Mouse (Mus musculus) hindbrain, embryonic 15.5 days (tissue): ENCODE measurements around the gene Plxnb2. TPM values are rescaled to one million over a fixed set of nuclear protein-coding genes. Genes with fewer than 3 reads are reported as not detected.
A peak's percentile ranks its signal among the peaks of the same experiment; 100 is the strongest.

Experiments
- ATAC-seq: fragments of 200-750 bp; cut with Nextera tagmentation; 2 replicates; pipeline ENCODE4 v1.8.0; 2017; ENCODE audit warnings: low read depth, moderate number of reproducible peaks, moderate TSS enrichment; ENCODE audit not compliant: low FRiP score
- H3K27ac ChIP-seq: fragments of 300-500 bp; sonication (generic); replicated peaks from 2 replicates; pipeline ENCODE4 v1.5.1; 2015; ENCODE audit warnings: mild to moderate bottlenecking, inconsistent platforms
- H3K27me3 ChIP-seq: fragments of 300-500 bp; sonication (generic); 2 replicates; pipeline ENCODE4 v1.6.1; 2015; ENCODE audit warnings: control low read depth, inconsistent platforms
- H3K36me3 ChIP-seq: fragments of 300-500 bp; sonication (generic); 2 replicates; pipeline ENCODE4 v1.6.1; 2015; ENCODE audit warnings: control low read depth, inconsistent platforms
- H3K4me1 ChIP-seq: fragments of 300-500 bp; sonication (generic); replicated peaks from 2 replicates; pipeline ENCODE4 v1.6.1; 2015; ENCODE audit warnings: control low read depth, inconsistent platforms
- H3K4me2 ChIP-seq: fragments of 300-500 bp; sonication (generic); 2 replicates; pipeline ENCODE4 v1.6.1; 2015; ENCODE audit warnings: moderate library complexity, mild to moderate bottlenecking, inconsistent platforms
- H3K4me3 ChIP-seq: fragments of 300-500 bp; sonication (generic); 2 replicates; pipeline ENCODE4 v1.5.1; 2015; ENCODE audit warnings: mild to moderate bottlenecking, inconsistent platforms
- H3K9ac ChIP-seq: fragments of 300-500 bp; sonication (generic); 2 replicates; pipeline ENCODE4 v1.6.1; 2015; ENCODE audit warnings: inconsistent platforms
- H3K9me3 ChIP-seq: fragments of 300-500 bp; sonication (generic); 2 replicates; pipeline ENCODE4 v1.6.1; 2016; ENCODE audit warnings: control low read depth, inconsistent platforms
- WGBS: fragments of 180-500 bp; shearing (Covaris S2); methylation state at CpG from one replicate; pipeline ENCODE4 v1.1.7; 2015; 5-methylcytosine and 5-hydroxymethylcytosine counted together
- polyA plus RNA-seq: library from polyadenylated mRNA; unstranded; fragments of >200 nt; fragmentation: Nextera tagmentation; extraction: Ambion mirVana; gene quantifications from 2 replicates; pipeline ENCODE4 v1.2.1, GENCODE M21; 2015

The Plxnb2 gene
- polyA plus RNA-seq, 1 experiment from 2014 or later, result 105 TPM

DNA sequence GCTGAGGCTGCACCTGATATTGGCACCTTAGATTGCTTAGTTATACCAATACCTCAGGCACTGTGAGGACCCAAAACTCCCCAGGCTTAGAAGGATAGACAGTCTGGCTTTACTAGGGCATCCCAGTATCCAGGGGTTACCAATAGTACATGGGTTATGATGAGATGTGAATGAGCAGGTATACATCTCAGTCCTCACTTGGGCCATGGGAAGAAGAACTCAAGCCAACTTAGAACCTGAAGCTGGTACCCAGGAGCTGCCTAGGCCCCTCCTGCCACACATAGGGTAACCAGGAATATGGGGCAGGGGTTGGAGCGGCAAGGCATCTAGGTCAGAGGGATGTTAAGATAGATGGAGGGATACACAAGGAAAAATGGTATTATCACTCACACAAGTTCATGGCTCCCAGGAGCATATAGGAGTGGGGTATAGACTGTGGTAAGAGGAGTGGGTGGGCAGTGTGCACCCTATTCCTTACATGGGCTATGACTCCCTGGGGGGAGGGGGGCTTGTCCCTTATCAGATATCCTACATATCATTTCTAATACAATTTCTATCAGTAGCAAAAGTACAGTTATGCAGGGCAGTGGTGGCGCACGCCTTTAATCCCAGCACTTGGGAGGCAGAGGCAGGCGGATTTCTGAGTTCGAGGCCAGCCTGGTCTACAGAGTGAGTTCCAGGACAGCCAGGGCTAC is 44.0 kb downstream of the Plxnb2 start:
- Histone ChIP-seq H3K36me3 (no peaks in the 10 kb centered on the region), H3K4me1 (peaks cover 17% of the 10 kb centered on the region), H3K9ac (no peak overlapping the region), H3K4me2 (no peak overlapping the region), H3K27me3 (peaks cover 4% of the 10 kb centered on the region; the same call in 1 of the 2 replicates), H3K9me3 (no peaks in the 10 kb centered on the region), H3K4me3 (no peak overlapping the region), H3K27ac (no peak overlapping the region)
- 95% methylated on average over 5 of the region's 5 CpGs for WGBS
- ATAC-seq, result no peak

- H3K4me3 ChIP-seq, result no peak overlapping the region
- H3K9ac ChIP-seq, result no peak overlapping the region
- no peaks in the 10 kb centered on the region for H3K27me3 ChIP-seq
- H3K4me2 ChIP-seq, result no peak overlapping the region
- H3K36me3 ChIP-seq, result no peaks in the 10 kb centered on the region
- no peak for ATAC-seq
- no peaks in the 10 kb centered on the region for H3K9me3 ChIP-seq
- WGBS, result 97% methylated on average over 3 of the region's 3 CpGs
- no peak overlapping the region for H3K27ac ChIP-seq
- H3K4me1 ChIP-seq, result peaks cover 17% of the 10 kb centered on the region
Observed at GRCm38 (mm10) chr15:89131316-89131715, 49.3 kb downstream of the Plxnb2 start.

GRCm38 (mm10) chr15:89130245-89130644 is 50.3 kb downstream of the Plxnb2 start:
- Histone ChIP-seq H3K4me1 (peaks cover 17% of the 10 kb centered on the region), H3K27me3 (no peaks in the 10 kb centered on the region), H3K27ac (no peak overlapping the region), H3K4me3 (no peak overlapping the region), H3K36me3 (0 out of 2 replicates have a peak, but pooled peaks cover 3% of the 10 kb centered on the region), H3K9ac (no peak overlapping the region), H3K9me3 (no peaks in the 10 kb centered on the region), H3K4me2 (no peak overlapping the region)
- no peak for ATAC-seq

DNA sequence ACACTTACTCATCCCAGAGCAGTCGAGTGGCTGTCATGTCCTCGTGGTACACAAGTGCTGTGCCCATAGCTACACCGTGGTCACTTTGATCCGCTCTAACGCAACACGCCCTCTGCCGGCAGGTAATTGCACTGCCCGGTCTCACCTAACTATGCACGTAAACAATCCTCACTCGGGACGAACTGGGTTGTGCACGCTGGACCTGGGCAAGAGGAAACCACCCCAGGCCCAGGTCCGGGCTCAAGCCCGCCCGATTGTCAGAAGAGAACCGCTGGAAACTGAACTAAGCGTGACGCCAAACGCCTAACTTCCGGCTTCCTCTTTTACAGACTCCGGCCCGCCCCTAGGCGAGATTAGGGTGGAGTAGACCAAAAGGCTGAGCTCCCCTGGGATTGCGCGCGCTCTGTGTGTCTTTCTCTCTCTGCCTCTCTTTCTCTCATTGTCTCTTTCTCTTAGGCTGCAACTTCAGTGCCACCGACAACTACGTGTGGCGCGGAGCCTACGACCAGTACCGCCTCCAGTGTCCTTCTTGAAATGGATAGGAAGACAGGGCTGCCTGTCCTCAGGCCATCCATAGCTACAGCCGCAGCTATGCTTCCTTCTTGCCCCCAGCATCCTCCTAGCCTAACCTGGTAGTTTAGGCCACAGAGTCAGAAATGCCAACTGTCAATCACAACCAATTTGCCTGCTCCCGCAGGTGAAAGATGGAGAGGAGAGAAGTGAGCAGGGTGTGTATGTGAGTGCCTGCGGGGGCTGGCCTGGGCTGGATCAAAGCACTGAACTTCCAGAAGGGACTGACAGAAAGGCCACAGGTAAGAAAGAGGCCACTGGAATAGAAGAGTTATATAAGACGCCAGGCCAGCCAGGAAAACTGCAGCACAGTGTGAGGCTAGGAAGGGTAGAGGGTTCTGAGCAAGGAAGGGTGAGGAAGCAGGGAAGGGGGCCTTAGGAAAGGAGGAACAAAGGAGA is 51.9 kb downstream of the Plxnb2 start, which contains the start of gene Hdac10:
Hdac10 (minus strand) TSS at position 319 of the 969 bp plus-strand sequence.
- Histone ChIP-seq H3K9me3 (no peaks in the 10 kb centered on the region), H3K9ac (peak within 1 kb of the TSS; percentile 54), H3K27ac (peak within 1 kb of the TSS; percentile 81), H3K4me2 (peak within 1 kb of the TSS; percentile 84), H3K27me3 (no peaks in the 10 kb centered on the region), H3K4me3 (peak within 1 kb of the TSS; percentile 54), H3K36me3 (0 out of 2 replicates have a peak, but pooled peaks cover 3% of the 10 kb centered on the region), H3K4me1 (peaks cover 23% of the 10 kb centered on the region)
- 3% methylated on average over 36 of the region's 36 CpGs for WGBS
- ATAC-seq, result peak; percentile 84

GRCm38 (mm10) chr15:89127364-89127940 is 53.1 kb downstream of the Plxnb2 start:
- Histone ChIP-seq H3K27me3 (no peaks in the 10 kb centered on the region), H3K4me3 (peak overlapping the region; percentile 54), H3K4me1 (peaks cover 29% of the 10 kb centered on the region), H3K4me2 (peak overlapping the region; percentile 84), H3K9me3 (no peaks in the 10 kb centered on the region), H3K9ac (peak overlapping the region; percentile 54; the same call in 1 of the 2 replicates), H3K27ac (0 out of 2 replicates have a peak overlapping the region, but pooled peaks have one; percentile 81), H3K36me3 (0 out of 2 replicates have a peak, but pooled peaks cover 3% of the 10 kb centered on the region)
- WGBS, result 86% methylated on average over 8 of the region's 8 CpGs
- no peak for ATAC-seq

- H3K9me3 ChIP-seq, result no peaks in the 10 kb centered on the region
- peaks cover 37% of the 10 kb centered on the region for H3K4me1 ChIP-seq
- ATAC-seq, result no peak
- H3K4me2 ChIP-seq, result no peak overlapping the region
- no peaks in the 10 kb centered on the region for H3K27me3 ChIP-seq
- H3K36me3 ChIP-seq, result 0 out of 2 replicates have a peak, but pooled peaks cover 3% of the 10 kb centered on the region
- no peak overlapping the region for H3K4me3 ChIP-seq
- H3K27ac ChIP-seq, result no peak overlapping the region
- H3K9ac ChIP-seq, result no peak overlapping the region
- WGBS, result 90% methylated on average over 8 of the region's 8 CpGs
Observed at GRCm38 (mm10) chr15:89126622-89127021, 54.0 kb downstream of the Plxnb2 start.

GRCm38 (mm10) chr15:89125351-89125750 is 55.2 kb downstream of the Plxnb2 start:
- no peak for ATAC-seq
- 91% methylated on average over 9 of the region's 9 CpGs for WGBS
- peaks cover 50% of the 10 kb centered on the region for H3K4me1 ChIP-seq

GRCm38 (mm10) chr15:89124312-89124711 is 56.3 kb downstream of the Plxnb2 start:
- peaks cover 60% of the 10 kb centered on the region for H3K4me1 ChIP-seq
- H3K27ac ChIP-seq, result peak overlapping the region; percentile 92; the same call in 1 of the 2 replicates
- no peaks in the 10 kb centered on the region for H3K9me3 ChIP-seq
- WGBS, result 94% methylated on average over 3 of the region's 3 CpGs
- no peaks in the 10 kb centered on the region for H3K27me3 ChIP-seq
- H3K4me3 ChIP-seq, result no peak overlapping the region
- 0 out of 2 replicates have a peak, but pooled peaks cover 3% of the 10 kb centered on the region for H3K36me3 ChIP-seq
- ATAC-seq, result no peak
- no peak overlapping the region for H3K9ac ChIP-seq
- peak overlapping the region; percentile 93; the same call in 1 of the 2 replicates for H3K4me2 ChIP-seq

More at GRCm38 (mm10) chr15:89125351-89125750, 55.2 kb downstream of the Plxnb2 start:
- Histone ChIP-seq H3K4me3 (no peak overlapping the region), H3K27ac (no peak overlapping the region), H3K9ac (no peak overlapping the region), H3K9me3 (no peaks in the 10 kb centered on the region), H3K36me3 (0 out of 2 replicates have a peak, but pooled peaks cover 3% of the 10 kb centered on the region), H3K27me3 (no peaks in the 10 kb centered on the region), H3K4me2 (no peak overlapping the region)

- no peaks in the 10 kb centered on the region for H3K27me3 ChIP-seq
- peak overlapping the region; percentile 91 for H3K4me3 ChIP-seq
- 35% methylated on average over 11 of the region's 11 CpGs for WGBS
- H3K27ac ChIP-seq, result peak overlapping the region; percentile 92
- no peaks in the 10 kb centered on the region for H3K9me3 ChIP-seq
- H3K9ac ChIP-seq, result peak overlapping the region; percentile 74
- peak overlapping the region; percentile 93 for H3K4me2 ChIP-seq
- peaks cover 54% of the 10 kb centered on the region for H3K4me1 ChIP-seq
- ATAC-seq, result peak; percentile 4; the same call in 1 of the 2 replicates
- H3K36me3 ChIP-seq, result 0 out of 2 replicates have a peak, but pooled peaks cover 3% of the 10 kb centered on the region
Observed at GRCm38 (mm10) chr15:89123595-89123994, 57.0 kb downstream of the Plxnb2 start.

GRCm38 (mm10) chr15:89122649-89123366 is 57.8 kb downstream of the Plxnb2 start, which contains the start of gene Tubgcp6:
TSS of gene Tubgcp6 (minus strand) at chr15:89123112.
- Histone ChIP-seq H3K9ac (peak within 1 kb of the TSS; percentile 74), H3K27ac (peak within 1 kb of the TSS; percentile 92), H3K4me3 (peak within 1 kb of the TSS; percentile 91), H3K36me3 (0 out of 2 replicates have a peak, but pooled peaks cover 3% of the 10 kb centered on the region), H3K4me1 (peaks cover 50% of the 10 kb centered on the region), H3K4me2 (peak within 1 kb of the TSS; percentile 93), H3K9me3 (no peaks in the 10 kb centered on the region), H3K27me3 (no peaks in the 10 kb centered on the region)
- peak; percentile 80 for ATAC-seq
- under 1% methylated on average over 47 of the region's 47 CpGs for WGBS

DNA sequence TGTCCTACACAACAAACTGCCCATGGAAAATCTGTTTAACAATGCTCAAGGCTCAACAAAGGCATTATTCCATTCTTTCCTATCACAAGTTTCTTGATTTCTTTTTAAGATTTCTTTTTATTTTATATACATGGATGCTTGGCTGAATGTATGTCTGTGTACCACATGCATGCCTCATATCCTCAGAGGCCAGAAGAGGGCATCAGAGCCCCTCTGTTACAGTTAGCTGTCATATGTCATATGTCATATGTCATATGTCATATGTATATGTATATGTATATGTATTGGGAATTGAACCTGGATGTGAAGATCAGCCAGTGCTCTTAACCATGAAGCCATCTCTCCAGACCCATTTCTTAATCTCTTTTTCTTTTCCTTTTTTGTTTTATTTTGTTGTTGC is 62.6 kb downstream of the Plxnb2 start:
- peaks cover 34% of the 10 kb centered on the region for H3K36me3 ChIP-seq

More for the DNA sequence above, 62.6 kb downstream of the Plxnb2 start:
- Histone ChIP-seq H3K4me2 (no peak overlapping the region), H3K27ac (no peak overlapping the region), H3K9ac (no peak overlapping the region), H3K9me3 (no peaks in the 10 kb centered on the region), H3K27me3 (no peaks in the 10 kb centered on the region), H3K4me1 (peaks cover 36% of the 10 kb centered on the region), H3K4me3 (no peak overlapping the region)
- no peak for ATAC-seq
